Mouse (Mus musculus) naive thymus-derived CD4-positive, alpha-beta T cell, adult 5 months (primary cell): ENCODE results near the gene Gm49630. TPM values are rescaled to one million over a fixed set of nuclear protein-coding genes. Genes with fewer than 3 reads are reported as not detected.

Experiments used
- polyA plus RNA-seq: library from polyadenylated mRNA; unstranded; fragments of 100-300 nt; shearing (Covaris generic); gene quantifications from one replicate; pipeline ENCODE4 v1.2.1, GENCODE M21; 2017

The Gm49630 gene
- polyA plus RNA-seq, result not detected

DNA sequence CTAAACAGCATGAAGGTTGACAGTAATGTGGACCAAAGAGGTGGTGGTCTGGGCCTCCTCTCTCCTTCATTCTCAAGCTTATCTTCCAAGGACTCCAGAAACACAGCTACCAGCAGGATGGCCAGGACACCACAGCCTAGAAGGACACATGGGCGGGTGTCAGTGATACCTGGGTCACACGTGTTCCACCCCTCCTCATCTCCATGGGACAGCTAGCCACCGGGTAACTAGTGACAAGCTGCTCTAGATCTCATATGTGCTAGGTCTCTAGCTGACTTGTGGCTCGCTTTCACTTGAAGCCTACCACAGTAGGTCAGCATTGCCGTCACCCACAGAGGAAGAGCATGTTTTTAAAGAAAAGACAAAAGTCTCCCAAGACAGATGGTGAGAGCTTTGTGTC lies at the start of gene Gm49630:
TSS of gene Gm49630 (minus strand) at position 101 of the 400 bp plus-strand sequence.

GRCm38 (mm10) chr17:7385364-7385763 lies 13.6 kb upstream of the Gm49630 start, which contains the start of gene Unc93a2:
Gene Unc93a2 (minus strand): TSS chr17:7385464.

DNA sequence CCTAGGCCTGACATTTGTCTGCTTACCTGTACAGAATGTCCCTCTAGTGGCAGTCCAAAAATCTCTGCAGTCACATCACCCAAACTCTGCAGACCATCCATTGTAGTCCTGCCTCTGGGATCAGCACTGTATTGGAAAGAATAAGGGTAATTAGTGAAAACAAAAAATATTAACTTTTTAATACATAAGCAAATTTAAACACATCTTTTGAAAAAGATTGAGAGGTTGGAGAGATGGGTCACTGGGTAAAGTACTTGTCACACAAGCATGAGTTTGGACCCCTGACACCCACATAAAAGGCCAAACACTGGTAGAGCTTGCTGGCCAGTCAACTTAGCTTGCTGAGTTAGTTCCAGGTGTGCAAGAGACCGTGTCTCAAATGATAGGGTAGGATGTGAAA lies 19.2 kb downstream of the Gm49630 start, which contains the start of gene Ttll2:
TSS of gene Ttll2 (minus strand) at position 101 of the 400 bp plus-strand sequence.

GRCm38 (mm10) chr17:7324346-7324745 lies 47.4 kb downstream of the Gm49630 start, which contains the start of gene Tcp10a:
Gene Tcp10a (plus strand): TSS chr17:7324646.

Other genes starting within 250 kb of the Gm49630 start
- gene Rps6ka2, start 201.9 kb downstream of the Gm49630 start, polyA plus RNA-seq, result 9.1 TPM
- not detected for gene Tcp10a, start 47.3 kb downstream of the Gm49630 start, polyA plus RNA-seq
- not detected for gene Ttll2, start 19.3 kb downstream of the Gm49630 start, polyA plus RNA-seq
- gene Unc93a2, start 13.5 kb upstream of the Gm49630 start, polyA plus RNA-seq, result not detected